Mouse (Mus musculus): ENCODE results near the gene 9130213A22Rik. TPM values are rescaled to one million over a fixed set of nuclear protein-coding genes. Genes with fewer than 3 reads are reported as not detected.

9130213A22Rik gene
- polyA plus RNA-seq, 2 experiments = 0.41 to 1.1 TPM

DNA sequence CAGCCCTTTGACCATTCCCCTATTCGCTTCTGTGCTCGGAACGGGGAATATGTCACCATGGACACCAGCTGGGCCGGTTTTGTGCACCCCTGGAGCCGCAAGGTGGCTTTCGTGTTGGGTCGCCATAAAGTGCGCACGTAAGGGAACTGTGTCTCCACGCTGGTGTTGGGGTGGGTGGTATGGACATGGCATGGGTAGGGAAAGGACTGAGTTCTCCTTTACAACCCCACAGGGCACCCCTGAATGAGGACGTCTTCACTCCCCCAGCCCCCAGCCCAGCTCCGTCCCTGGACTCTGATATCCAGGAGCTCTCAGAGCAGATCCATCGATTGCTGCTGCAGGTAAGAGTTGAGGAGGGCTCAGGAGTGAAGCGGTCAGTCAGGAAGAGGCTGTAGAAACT, 19.3 kb downstream of the 9130213A22Rik start:
- 96% methylated on average over 14 of the region's 14 CpGs for WGBS
- H3K27me3 ChIP-seq (ENCODE audit: control insufficient read depth, insufficient read depth, low read length) = no peaks in the 10 kb centered on the region
- ATAC-seq (ENCODE audit: low FRiP score, low read depth) (no peak), DNase-seq (ENCODE audit: low spot score) (no peak)
- no peaks in the 10 kb centered on the region for H3K9me3 ChIP-seq (ENCODE audit: control insufficient read depth, low read length)
- no peak overlapping the region for H3K4me3 ChIP-seq (replicated peaks; ENCODE audit: low read length)
- peaks cover 18% of the 10 kb centered on the region for H3K4me1 ChIP-seq (ENCODE audit: control insufficient read depth, insufficient read depth, low read length)
- H3K27ac ChIP-seq (replicated peaks; ENCODE audit: low read depth, low read length) = no peak overlapping the region
- H3K36me3 ChIP-seq (ENCODE audit: control insufficient read depth, insufficient read depth, low read length) = peaks cover 77% of the 10 kb centered on the region
- TF ChIP-seq POLR2A (IDR thresholded peaks at IDR 0.05; ENCODE audit: borderline replicate concordance, extremely low read depth, insufficient read depth, insufficient read length) = no peak
- no peak overlapping the region for H3K4me2 ChIP-seq (replicated peaks; ENCODE audit: low read depth, low read length, severe bottlenecking)
- H3K9ac ChIP-seq (ENCODE audit: low read depth, low read length, severe bottlenecking) = no peak overlapping the region

DNA sequence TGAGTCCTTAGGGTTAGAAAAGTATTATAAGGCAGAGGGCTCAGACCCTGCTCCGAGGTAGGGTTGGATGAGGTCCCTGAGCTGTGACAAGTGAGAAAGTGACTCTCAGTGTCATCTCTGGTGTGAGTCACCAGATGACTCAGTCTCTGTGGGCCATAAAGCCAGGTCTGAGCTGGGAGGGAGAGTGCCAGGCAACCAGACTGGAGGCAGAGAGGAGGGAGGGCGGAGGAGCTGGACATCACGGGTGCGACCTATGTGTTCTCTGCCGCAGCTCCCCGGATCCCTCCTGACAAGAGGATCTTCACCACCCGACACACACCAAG, 20.0 kb downstream of the 9130213A22Rik start:
- DNase-seq (ENCODE audit: low spot score) = no peak
- H3K9ac ChIP-seq (ENCODE audit: low read depth, low read length, severe bottlenecking) = no peak overlapping the region
- H3K27me3 ChIP-seq (ENCODE audit: control insufficient read depth, insufficient read depth, low read length) = no peaks in the 10 kb centered on the region
- H3K27ac ChIP-seq (replicated peaks; ENCODE audit: low read depth, low read length) = no peak overlapping the region
- H3K4me3 ChIP-seq (replicated peaks; ENCODE audit: low read length) = no peak overlapping the region
- no peak for ATAC-seq (ENCODE audit: low FRiP score, low read depth)
- H3K9me3 ChIP-seq (ENCODE audit: control insufficient read depth, low read length) = no peaks in the 10 kb centered on the region
- H3K4me2 ChIP-seq (replicated peaks; ENCODE audit: low read depth, low read length, severe bottlenecking) = no peak overlapping the region
- H3K36me3 ChIP-seq (ENCODE audit: control insufficient read depth, insufficient read depth, low read length) = peaks cover 70% of the 10 kb centered on the region
- H3K4me1 ChIP-seq (ENCODE audit: control insufficient read depth, insufficient read depth, low read length) = peaks cover 26% of the 10 kb centered on the region
- no peak for TF ChIP-seq POLR2A (IDR thresholded peaks at IDR 0.05; ENCODE audit: borderline replicate concordance, extremely low read depth, insufficient read depth, insufficient read length)
- WGBS = 98% methylated on average over 7 of the region's 7 CpGs

DNA sequence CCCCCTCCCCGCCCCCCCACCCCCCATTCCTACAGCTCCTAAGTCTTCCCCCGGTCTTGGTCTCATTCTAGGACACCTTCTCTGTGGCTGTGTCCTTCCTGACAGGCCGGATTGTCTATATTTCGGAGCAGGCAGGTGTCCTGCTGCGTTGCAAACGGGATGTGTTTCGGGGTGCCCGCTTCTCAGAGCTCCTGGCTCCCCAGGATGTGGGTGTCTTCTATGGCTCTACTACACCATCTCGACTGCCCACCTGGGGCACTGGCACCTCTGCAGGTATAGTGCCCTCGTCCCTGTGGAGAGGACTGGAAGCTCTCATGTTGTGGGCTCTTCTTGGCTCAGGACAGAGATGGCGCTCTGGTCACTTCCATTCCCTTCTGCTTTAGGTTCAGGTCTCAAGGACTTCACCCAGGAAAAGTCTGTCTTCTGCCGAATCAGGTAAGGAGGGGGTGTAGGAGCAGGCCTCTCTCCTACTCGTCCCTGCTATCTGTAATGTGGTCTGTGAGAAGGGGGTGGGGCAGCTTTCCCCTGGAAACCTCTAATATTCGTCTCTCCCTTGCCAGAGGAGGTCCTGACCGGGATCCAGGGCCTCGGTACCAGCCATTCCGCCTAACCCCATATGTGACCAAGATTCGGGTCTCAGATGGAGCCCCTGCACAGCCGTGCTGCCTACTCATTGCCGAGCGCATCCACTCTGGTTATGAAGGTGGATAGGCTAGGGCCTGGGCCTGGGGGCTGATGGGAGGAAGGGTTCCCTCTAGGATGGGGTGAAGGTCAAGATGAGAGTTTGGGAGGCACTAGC, 20.6 kb downstream of the 9130213A22Rik start:
- DNase-seq (ENCODE audit: low spot score) (no peak), ATAC-seq (ENCODE audit: low FRiP score, low read depth) (no peak)
- WGBS = 89% methylated on average over 21 of the region's 21 CpGs
- Histone ChIP-seq H3K4me1 (ENCODE audit: control insufficient read depth, insufficient read depth, low read length) (peaks cover 27% of the 10 kb centered on the region), H3K4me3 (replicated peaks; ENCODE audit: low read length) (no peak overlapping the region), H3K27me3 (ENCODE audit: control insufficient read depth, insufficient read depth, low read length) (no peaks in the 10 kb centered on the region), H3K27ac (replicated peaks; ENCODE audit: low read depth, low read length) (no peak overlapping the region), H3K4me2 (replicated peaks; ENCODE audit: low read depth, low read length, severe bottlenecking) (no peak overlapping the region), H3K9ac (ENCODE audit: low read depth, low read length, severe bottlenecking) (no peak overlapping the region), H3K36me3 (ENCODE audit: control insufficient read depth, insufficient read depth, low read length) (peaks cover 65% of the 10 kb centered on the region), H3K9me3 (ENCODE audit: control insufficient read depth, low read length) (no peaks in the 10 kb centered on the region)
- TF ChIP-seq POLR2A (IDR thresholded peaks at IDR 0.05; ENCODE audit: borderline replicate concordance, extremely low read depth, insufficient read depth, insufficient read length) = no peak

DNA sequence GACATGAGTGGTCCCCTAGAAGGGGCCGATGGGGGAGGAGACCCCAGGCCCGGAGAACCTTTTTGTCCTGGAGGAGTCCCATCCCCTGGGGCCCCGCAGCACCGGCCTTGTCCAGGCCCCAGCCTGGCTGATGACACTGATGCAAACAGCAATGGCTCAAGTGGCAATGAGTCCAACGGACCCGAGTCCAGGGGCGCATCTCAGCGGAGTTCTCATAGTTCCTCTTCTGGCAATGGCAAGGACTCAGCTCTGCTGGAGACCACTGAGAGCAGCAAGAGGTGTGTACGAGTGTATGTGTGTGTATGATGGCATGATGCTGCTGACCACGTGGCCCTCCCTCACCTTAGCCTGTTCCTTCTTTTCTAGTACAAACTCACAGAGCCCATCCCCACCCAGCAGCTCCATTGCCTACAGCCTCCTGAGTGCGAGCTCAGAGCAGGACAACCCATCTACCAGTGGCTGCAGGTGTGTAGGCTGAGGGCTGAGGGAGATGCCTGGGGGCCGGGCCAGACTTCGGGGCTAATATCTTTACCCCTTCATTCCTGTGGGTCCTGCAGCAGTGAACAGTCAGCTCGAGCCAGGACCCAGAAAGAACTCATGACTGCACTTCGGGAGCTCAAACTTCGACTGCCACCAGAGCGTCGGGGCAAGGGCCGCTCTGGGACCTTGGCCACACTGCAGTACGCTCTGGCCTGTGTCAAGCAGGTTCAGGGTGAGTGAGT, 21.6 kb downstream of the 9130213A22Rik start:
- Histone ChIP-seq H3K9ac (ENCODE audit: low read depth, low read length, severe bottlenecking) (no peak overlapping the region), H3K27ac (replicated peaks; ENCODE audit: low read depth, low read length) (no peak overlapping the region), H3K4me1 (ENCODE audit: control insufficient read depth, insufficient read depth, low read length) (peaks cover 27% of the 10 kb centered on the region), H3K27me3 (ENCODE audit: control insufficient read depth, insufficient read depth, low read length) (no peaks in the 10 kb centered on the region), H3K36me3 (ENCODE audit: control insufficient read depth, insufficient read depth, low read length) (peaks cover 55% of the 10 kb centered on the region), H3K4me3 (replicated peaks; ENCODE audit: low read length) (peak overlapping the region; percentile 47), H3K4me2 (replicated peaks; ENCODE audit: low read depth, low read length, severe bottlenecking) (peak overlapping the region; percentile 60), H3K9me3 (ENCODE audit: control insufficient read depth, low read length) (no peaks in the 10 kb centered on the region)
- DNase-seq (ENCODE audit: low spot score) (no peak), ATAC-seq (ENCODE audit: low FRiP score, low read depth) (no peak)
- no peak for TF ChIP-seq POLR2A (IDR thresholded peaks at IDR 0.05; ENCODE audit: borderline replicate concordance, extremely low read depth, insufficient read depth, insufficient read length)
- 89% methylated on average over 20 of the region's 20 CpGs for WGBS

DNA sequence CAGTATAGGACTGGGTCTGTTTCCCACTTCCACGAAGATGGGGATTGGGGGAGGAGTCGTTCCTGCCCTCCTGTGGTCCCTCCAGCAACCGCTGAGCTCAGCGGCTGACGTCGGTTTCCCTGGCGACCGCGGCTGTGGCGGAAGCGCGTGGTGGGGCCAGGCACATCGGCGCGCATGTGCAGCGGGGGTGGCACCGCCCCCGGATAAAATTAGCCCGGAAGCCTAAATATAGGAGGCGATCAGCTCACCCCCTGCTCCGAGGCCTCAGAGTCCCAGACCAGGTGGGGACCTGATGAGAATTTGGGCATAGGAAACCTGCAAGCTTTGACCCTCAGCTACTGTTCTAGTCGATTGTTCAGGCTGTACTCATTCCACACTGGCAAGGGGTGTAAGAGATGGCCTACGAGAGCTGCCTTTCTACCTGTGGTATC, 22.5 kb downstream of the 9130213A22Rik start:
- H3K4me2 ChIP-seq (replicated peaks; ENCODE audit: low read depth, low read length, severe bottlenecking) = peak overlapping the region; percentile 60
- TF ChIP-seq POLR2A (IDR thresholded peaks at IDR 0.05; ENCODE audit: borderline replicate concordance, extremely low read depth, insufficient read depth, insufficient read length) = no peak
- no peaks in the 10 kb centered on the region for H3K9me3 ChIP-seq (ENCODE audit: control insufficient read depth, low read length)
- peak overlapping the region; percentile 47; the same call in 1 of the 2 replicates for H3K9ac ChIP-seq (ENCODE audit: low read depth, low read length, severe bottlenecking)
- peaks cover 27% of the 10 kb centered on the region for H3K4me1 ChIP-seq (ENCODE audit: control insufficient read depth, insufficient read depth, low read length)
- no peaks in the 10 kb centered on the region for H3K27me3 ChIP-seq (ENCODE audit: control insufficient read depth, insufficient read depth, low read length)
- H3K4me3 ChIP-seq (replicated peaks; ENCODE audit: low read length) = peak overlapping the region; percentile 47
- under 1% methylated on average over 23 of the region's 23 CpGs for WGBS
- H3K36me3 ChIP-seq (ENCODE audit: control insufficient read depth, insufficient read depth, low read length) = peaks cover 46% of the 10 kb centered on the region
- H3K27ac ChIP-seq (replicated peaks; ENCODE audit: low read depth, low read length) = peak overlapping the region; percentile 70
- ATAC-seq (ENCODE audit: low FRiP score, low read depth) = peak; percentile 21; the same call in 1 of the 2 replicates
- DNase-seq (ENCODE audit: low spot score) = peak; percentile 83
